Mouse (Mus musculus): ENCODE results near the gene Pcsk4.
A peak's percentile ranks its signal among the peaks of the same experiment; 100 is the strongest.

The Pcsk4 gene

GRCm38 (mm10) chr10:80296824-80297223, 32.5 kb downstream of the Pcsk4 start:
- DNase-seq = no peak

DNA sequence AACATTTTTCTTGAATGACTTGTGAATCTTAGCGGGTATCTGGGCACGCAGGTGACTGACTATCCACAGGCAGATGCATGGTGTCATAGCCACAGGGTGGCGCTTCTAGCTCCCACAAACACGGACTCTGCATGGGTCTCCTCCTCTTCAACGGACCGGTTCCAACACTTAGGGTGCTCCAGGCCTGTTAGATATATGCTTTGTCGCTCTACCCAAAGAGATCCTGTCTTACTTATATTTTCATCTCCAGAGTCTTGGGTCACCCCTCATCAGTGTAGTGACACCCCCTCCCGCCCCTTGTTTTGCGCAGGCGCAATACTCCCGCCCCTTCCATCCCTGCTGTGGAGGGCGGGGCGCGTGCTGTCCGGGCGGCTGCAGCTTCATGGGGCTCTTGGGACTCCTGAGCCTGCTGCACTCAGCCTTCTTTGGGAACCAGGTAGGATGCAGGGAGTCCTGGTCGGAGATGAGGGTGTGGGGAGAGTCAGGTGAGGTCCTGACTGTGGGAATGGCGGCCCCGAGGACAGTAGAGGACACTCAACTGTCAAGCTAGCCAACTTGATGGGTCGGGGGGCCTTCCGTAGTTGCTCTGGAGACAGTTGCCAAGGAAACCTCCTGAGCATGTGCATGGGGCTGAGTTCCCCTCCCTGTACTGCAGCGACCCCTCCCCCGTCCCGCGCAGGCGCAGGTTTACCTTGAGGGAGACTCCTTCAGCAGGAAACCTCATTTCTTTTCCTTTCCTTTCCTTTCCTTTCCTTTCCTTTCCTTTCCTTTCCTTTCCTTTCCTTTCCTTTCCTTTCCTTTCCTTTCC, 33.5 kb downstream of the Pcsk4 start, which contains the start of gene Apc2:
Gene Apc2 (plus strand): TSS at position 360 of the 808 bp plus-strand sequence.
- peak; percentile 76 to 81 for DNase-seq

- no peak for DNase-seq
Observed at GRCm38 (mm10) chr10:80294788-80295303, 34.5 kb downstream of the Pcsk4 start.

DNA sequence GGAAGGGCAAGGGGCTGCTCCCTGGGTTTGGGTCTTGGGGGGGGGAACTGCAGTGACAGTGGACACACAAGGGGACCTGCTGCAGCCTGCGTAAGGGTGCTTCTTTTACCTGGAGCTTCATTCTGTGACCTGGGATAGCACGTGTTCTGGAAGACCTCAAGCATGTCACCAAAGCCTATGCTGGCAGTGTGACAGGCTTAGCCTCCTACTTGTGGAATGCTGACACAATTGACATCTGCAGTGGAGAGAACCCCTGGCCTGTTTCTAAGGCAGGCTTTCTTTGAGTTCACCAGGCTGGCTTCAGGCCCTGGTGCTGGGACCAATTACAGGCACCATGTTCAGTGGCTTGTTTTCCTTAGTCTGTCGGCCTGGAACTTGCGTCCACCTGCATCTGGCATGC, 35.0 kb downstream of the Pcsk4 start:
- no peak for DNase-seq

GRCm38 (mm10) chr10:80293325-80293724, 36.0 kb downstream of the Pcsk4 start:
- no peak for DNase-seq

GRCm38 (mm10) chr10:80292251-80293146, 36.8 kb downstream of the Pcsk4 start, which contains the start of gene Rps15:
Gene Rps15, plus strand, starts transcription at chr10:80292453.
- peak; percentile 97 for DNase-seq

- no peak for DNase-seq
Observed at GRCm38 (mm10) chr10:80288657-80289056, 40.6 kb downstream of the Pcsk4 start.

DNA sequence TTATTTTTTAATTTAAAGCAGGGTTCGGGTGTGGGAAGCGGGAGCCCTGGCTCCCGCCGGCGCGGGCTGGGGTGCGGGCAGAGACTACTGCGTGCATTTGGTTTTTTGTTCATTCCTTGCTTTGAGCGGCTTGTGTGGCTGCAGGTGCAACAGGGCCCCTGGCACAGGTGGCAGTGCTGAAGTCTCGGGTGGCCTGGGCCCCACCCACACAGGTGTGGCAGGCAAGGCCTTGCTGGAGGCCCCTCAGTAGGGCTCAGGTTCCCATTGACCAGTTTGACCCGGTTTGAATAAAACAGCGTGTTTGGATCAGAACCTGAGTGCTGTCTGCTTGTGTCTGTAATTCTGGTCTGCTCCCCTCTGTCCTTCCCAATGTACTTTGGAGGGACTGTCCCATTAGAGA, 41.2 kb downstream of the Pcsk4 start:
- no peak for DNase-seq

GRCm38 (mm10) chr10:80285222-80286070, 43.9 kb downstream of the Pcsk4 start:
- no peak for DNase-seq

- peak; percentile 56 to 89 for DNase-seq
Observed at GRCm38 (mm10) chr10:80282481-80283441, 46.5 kb downstream of the Pcsk4 start.

GRCm38 (mm10) chr10:80281921-80282371, 47.4 kb downstream of the Pcsk4 start:
- peak; percentile 76 to 90 for DNase-seq

DNA sequence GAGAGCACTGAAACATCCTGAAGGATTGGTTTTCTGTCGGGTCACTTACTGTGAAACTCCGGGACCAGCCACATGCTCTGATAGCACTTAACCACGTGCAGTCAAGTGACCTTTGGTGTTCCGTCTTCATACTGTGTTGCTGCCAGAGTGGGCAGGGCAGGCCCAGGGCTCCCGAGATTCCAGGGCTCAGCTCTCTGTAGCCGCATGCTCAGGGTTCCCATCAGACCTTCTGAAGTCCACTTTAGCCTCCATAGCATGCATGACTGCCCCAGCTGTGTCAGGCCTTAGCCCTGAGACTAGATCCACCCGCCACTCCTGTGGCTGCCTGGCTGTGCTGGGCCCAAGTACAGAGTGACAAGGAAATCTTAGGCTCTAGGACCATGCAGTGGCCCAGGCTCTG, 48.0 kb downstream of the Pcsk4 start:
- DNase-seq = peak; percentile 46 to 79

DNA sequence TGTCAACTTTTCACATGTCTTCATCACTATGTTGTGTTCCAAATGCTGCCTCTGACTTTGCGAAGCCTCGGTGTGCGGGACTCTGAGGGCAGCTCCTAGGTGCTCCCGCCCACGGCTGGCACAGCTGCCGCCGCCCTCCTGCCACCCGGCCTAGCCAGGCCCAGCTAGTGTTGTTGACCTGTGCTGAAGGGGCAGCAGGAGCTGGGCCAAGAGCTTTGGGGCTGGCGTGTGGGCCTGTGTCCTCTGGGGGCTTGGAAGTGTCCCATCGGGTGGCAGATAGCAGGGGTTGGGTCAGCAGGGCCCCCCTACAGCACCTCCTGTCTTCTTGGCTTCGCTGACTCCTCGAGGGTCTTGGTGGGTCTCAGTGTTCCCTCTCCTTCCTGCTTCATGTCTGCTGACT, 50.0 kb downstream of the Pcsk4 start:
- DNase-seq = no peak

- DNase-seq = no peak
Observed at GRCm38 (mm10) chr10:80278390-80278789, 50.9 kb downstream of the Pcsk4 start.

DNA sequence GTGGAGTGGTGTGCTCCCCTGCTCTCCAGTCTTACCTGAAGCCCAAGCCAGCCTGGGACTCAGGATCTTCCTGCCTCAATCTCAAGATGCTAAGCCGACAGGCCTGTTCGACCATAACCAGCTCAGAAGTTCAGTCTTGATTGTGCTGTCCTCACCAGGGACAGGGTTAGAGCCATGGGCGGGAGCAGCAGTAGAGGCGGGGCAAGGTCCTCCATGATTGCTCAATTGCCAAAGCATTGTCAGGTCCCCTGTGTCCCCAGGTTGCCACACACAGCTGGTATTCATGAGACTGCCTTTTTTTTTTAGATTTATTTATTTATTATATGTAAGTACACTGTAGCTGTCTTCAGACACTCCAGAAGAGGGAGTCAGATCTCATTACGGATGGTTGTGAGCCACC, 53.1 kb downstream of the Pcsk4 start:
- DNase-seq = no peak

GRCm38 (mm10) chr10:80273847-80274246, 55.5 kb downstream of the Pcsk4 start:
- peak; percentile 32 to 70 for DNase-seq

DNA sequence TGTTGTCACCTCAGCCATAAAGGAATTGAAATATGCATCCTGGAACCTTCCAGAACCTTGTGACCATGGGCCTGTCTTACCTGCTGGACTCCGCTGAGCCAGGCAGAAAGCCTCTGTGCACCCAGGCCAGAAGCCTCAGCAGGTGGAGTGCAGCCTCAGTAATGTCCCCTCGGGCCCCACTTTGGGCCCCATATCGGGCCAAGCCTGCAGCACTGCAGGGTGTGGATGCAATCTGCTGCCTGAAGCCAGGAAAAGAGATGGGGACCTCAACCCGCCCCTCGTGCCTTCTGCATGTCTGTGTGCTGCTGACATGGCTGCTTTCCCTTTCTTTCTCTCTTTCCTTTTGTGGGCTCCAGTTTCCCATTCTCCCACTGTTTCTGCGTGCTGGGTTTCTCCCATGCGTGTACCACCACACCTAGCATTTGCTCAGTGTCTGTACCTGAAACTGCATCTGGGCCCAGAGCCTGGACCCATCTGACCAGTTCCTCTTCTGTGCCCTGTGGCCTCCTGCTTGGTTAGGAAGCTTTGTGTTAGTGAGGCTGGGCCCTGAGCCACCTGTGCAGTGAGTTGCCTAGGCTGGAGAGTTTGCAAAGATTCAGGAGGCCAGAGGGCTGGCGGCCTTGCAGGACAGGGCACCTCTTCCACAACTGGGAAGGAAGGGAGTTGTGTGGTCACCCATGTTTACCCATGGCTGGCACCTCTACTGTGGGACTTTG, 57.3 kb downstream of the Pcsk4 start:
- DNase-seq = no peak

All from lung, postnatal 4 days (tissue).